Mouse (Mus musculus) spleen, postnatal 4 days (tissue): ENCODE measurements around the gene Il6st.

ENCODE experiments used
- DNase-seq, 2 experiments: peaks; one replicate each; pipeline ENCODE4 v3.0.0; 2022; ENCODE audit warnings: low spot score in 2 of 2

The Il6st gene

GRCm38 (mm10) chr13:112442867-112443529 lies 20.9 kb upstream of the Il6st start:
- DNase-seq: no peak

- DNase-seq: no peak
These were observed 16.7 kb upstream of the Il6st start for GRCm38 (mm10) chr13:112447108-112447665.

GRCm38 (mm10) chr13:112450210-112450609 lies 13.7 kb upstream of the Il6st start:
- DNase-seq: no peak

- DNase-seq: no peak
These were observed 6.5 kb upstream of the Il6st start for GRCm38 (mm10) chr13:112457366-112457765.

GRCm38 (mm10) chr13:112458016-112458415 lies 5.9 kb upstream of the Il6st start:
- DNase-seq: no peak

- no peak for DNase-seq
These were observed 5.3 kb upstream of the Il6st start for GRCm38 (mm10) chr13:112458435-112459018.

GRCm38 (mm10) chr13:112459956-112460355 lies 3.9 kb upstream of the Il6st start:
- no peak for DNase-seq

- DNase-seq: no peak
These were observed 1.4 kb upstream of the Il6st start for GRCm38 (mm10) chr13:112462411-112462987.

- DNase-seq: no peak
These were observed 500 bp upstream of the Il6st start for GRCm38 (mm10) chr13:112463337-112463802.

GRCm38 (mm10) chr13:112464626-112465287 lies 887 bp downstream of the Il6st start:
- no peak for DNase-seq

GRCm38 (mm10) chr13:112465585-112465984 lies 1.7 kb downstream of the Il6st start:
- no peak for DNase-seq

GRCm38 (mm10) chr13:112466136-112466945 lies 2.5 kb downstream of the Il6st start:
- DNase-seq: no peak

- no peak for DNase-seq
These were observed 3.0 kb downstream of the Il6st start for GRCm38 (mm10) chr13:112466946-112467255.

GRCm38 (mm10) chr13:112467384-112467783 lies 3.5 kb downstream of the Il6st start:
- no peak for DNase-seq

GRCm38 (mm10) chr13:112469491-112469890 lies 5.6 kb downstream of the Il6st start:
- no peak for DNase-seq

GRCm38 (mm10) chr13:112471201-112471600 lies 7.3 kb downstream of the Il6st start:
- no peak for DNase-seq

GRCm38 (mm10) chr13:112472401-112473023 lies 8.6 kb downstream of the Il6st start:
- no peak for DNase-seq

- no peak for DNase-seq
These were observed 10.2 kb downstream of the Il6st start for GRCm38 (mm10) chr13:112473757-112474755.

GRCm38 (mm10) chr13:112479032-112479431 lies 15.2 kb downstream of the Il6st start:
- DNase-seq: no peak

- DNase-seq: no peak
These were observed 16.1 kb downstream of the Il6st start for GRCm38 (mm10) chr13:112479926-112480325.
